Mouse (Mus musculus) embryonic fibroblast, embryonic 13.5 days (primary cell): ENCODE measurements around the gene Olfr1366. TPM values are rescaled to one million over a fixed set of nuclear protein-coding genes. Genes with fewer than 3 reads are reported as not detected.
"Not testable (repeated sequence)": the region's sequence is repeated elsewhere in the genome, so short reads cannot be mapped to it uniquely, and the experiment has no call there.

Experiments
- H3K27ac ChIP-seq: 2 replicates; pipeline ENCODE4 v1.5.1; 2012; ENCODE audit warnings: low read length, control low read depth, inconsistent platforms; ENCODE audit not compliant: insufficient read depth
- H3K4me1 ChIP-seq: 2 replicates; pipeline ENCODE4 v1.6.1; 2011; ENCODE audit warnings: low read length; ENCODE audit not compliant: control insufficient read depth, insufficient read depth
- H3K4me3 ChIP-seq: 2 replicates; pipeline ENCODE4 v1.5.1; 2011; ENCODE audit warnings: mild to moderate bottlenecking, control low read depth, low read length; ENCODE audit not compliant: insufficient read depth
- CTCF ChIP-seq: IDR thresholded peaks from 2 replicates; pipeline ENCODE4 v1.5.1; 2011; ENCODE audit warnings: mild to moderate bottlenecking, control low read depth, low read length, moderate library complexity, borderline replicate concordance; ENCODE audit not compliant: insufficient read depth
- POLR2A ChIP-seq: IDR thresholded peaks from 2 replicates; pipeline ENCODE4 v1.6.1; 2011; ENCODE audit warnings: low read depth, mild to moderate bottlenecking, control low read depth, low read length, moderate library complexity
- polyA plus RNA-seq: library from polyadenylated mRNA; stranded (reverse); fragments of >200 nt; gene quantifications from 2 replicates; pipeline ENCODE4 v1.2.4, GENCODE M21; 2011; ENCODE audit warnings: low read depth; ENCODE audit not compliant: missing spikeins, insufficient read length

The Olfr1366 gene
- polyA plus RNA-seq: not detected in 2 replicates

- no peaks in the 10 kb centered on the region for H3K4me1 ChIP-seq
- no peak within 1 kb of the TSS for H3K4me3 ChIP-seq
- no peak within 1 kb of the TSS for H3K27ac ChIP-seq
- no peak for TF ChIP-seq POLR2A
- TF ChIP-seq CTCF: no peak
Observed at GRCm38 (mm10) chr13:21542708-21543107, at the start of gene Olfr1366. Olfr1366 (minus strand) TSS chr13:21542808.

DNA sequence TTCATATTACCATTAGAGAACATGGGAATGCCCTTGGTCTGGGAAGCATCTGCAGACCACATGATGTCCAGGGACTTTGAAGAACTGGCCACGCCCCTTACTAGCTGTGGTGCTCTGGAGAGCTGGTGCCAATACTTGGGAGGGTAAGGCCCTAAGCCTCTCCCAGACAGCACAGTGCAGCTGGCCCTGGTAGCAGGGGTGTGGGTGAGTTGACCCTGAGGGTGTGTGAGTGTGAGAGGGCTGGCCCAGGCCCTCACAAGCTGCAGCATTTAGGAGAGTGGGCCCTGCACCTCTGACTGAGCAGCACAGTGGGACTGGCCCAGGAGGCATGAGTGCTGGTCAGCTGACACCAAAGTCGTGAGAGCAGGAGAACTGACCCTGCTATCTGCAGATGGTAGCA, 49.0 kb upstream of the Olfr1366 start:
- Histone ChIP-seq H3K4me1 (no peaks in the 10 kb centered on the region), H3K4me3 (no peak overlapping the region), H3K27ac (no peak overlapping the region)
- TF ChIP-seq CTCF (no peak), POLR2A (no peak)

- H3K27ac ChIP-seq: no peak within 1 kb of the TSS
- H3K4me3 ChIP-seq: no peak within 1 kb of the TSS
- TF ChIP-seq POLR2A (no peak), CTCF (no peak)
- H3K4me1 ChIP-seq: no peaks in the 10 kb centered on the region
Observed at GRCm38 (mm10) chr13:21581659-21582058, 39.1 kb upstream of the Olfr1366 start, which contains the start of gene Olfr1364. Olfr1364 (minus strand) TSS chr13:21581759.

DNA sequence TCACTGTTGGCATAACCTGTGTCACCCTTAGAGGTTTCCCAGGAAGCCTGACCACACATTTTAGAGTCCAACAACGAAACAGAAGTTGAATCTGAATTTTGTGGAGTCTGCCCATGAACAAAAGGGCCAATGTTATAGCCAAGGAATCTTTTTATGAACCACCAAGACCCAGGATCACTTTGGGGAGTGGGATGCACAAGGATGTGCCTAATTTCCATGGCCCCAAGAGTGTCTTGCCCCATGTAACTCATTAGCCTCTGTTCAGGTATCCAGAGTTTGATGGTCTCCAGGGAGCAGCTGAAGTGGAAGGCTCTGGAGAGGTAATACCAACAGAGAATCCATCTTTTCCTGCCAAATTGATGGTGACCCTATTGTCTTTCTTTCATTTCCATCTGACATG, 17.2 kb upstream of the Olfr1366 start, which contains the start of gene Olfr1535:
Gene Olfr1535, minus strand, starts transcription at position 101 of the 400 bp plus-strand sequence.
- no peak within 1 kb of the TSS for H3K4me3 ChIP-seq
- no peak within 1 kb of the TSS for H3K27ac ChIP-seq
- TF ChIP-seq POLR2A (no peak), CTCF (no peak)
- no peaks in the 10 kb centered on the region for H3K4me1 ChIP-seq

- TF ChIP-seq CTCF (no peak), POLR2A (no peak)
- H3K4me3 ChIP-seq: no peak overlapping the region
- H3K4me1 ChIP-seq: no peaks in the 10 kb centered on the region
- no peak overlapping the region for H3K27ac ChIP-seq
Observed at GRCm38 (mm10) chr13:21550416-21551110, 8.0 kb upstream of the Olfr1366 start.

GRCm38 (mm10) chr13:21549487-21549886, 6.9 kb upstream of the Olfr1366 start:
- H3K27ac ChIP-seq: no peak overlapping the region
- TF ChIP-seq POLR2A: no peak
- no peak for TF ChIP-seq CTCF
- no peak overlapping the region for H3K4me3 ChIP-seq
- no peaks in the 10 kb centered on the region for H3K4me1 ChIP-seq

DNA sequence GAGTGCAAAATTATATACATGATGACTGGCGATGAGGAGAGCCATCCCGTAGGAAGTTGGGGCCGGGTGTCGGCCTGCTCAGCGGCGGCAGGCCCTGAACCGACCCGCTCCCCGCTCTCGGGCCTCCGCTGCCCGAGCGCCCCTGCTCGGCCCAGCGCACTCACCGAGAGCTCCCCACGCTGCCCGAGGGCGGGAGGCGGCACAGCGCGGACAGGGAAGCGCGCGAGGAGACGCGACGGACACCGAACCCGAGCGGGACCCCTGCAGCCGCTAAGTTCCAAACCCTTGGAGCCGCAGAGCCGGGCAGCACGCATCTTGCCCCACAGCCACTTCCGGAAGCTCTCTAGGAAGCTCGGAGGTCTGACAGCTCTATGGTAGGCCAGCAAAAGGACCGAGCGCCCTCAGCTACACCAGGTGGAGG, 11.8 kb downstream of the Olfr1366 start, which contains the start of gene Zkscan8:
Gene Zkscan8, minus strand, starts transcription at position 340 of the 421 bp plus-strand sequence.
- no peak for TF ChIP-seq CTCF
- TF ChIP-seq POLR2A: peak; percentile 63; the same call in 1 of the 2 replicates
- Histone ChIP-seq H3K4me3 (peak within 1 kb of the TSS; percentile 79), H3K4me1 (no peaks in the 10 kb centered on the region), H3K27ac (peak within 1 kb of the TSS; percentile 74)

DNA sequence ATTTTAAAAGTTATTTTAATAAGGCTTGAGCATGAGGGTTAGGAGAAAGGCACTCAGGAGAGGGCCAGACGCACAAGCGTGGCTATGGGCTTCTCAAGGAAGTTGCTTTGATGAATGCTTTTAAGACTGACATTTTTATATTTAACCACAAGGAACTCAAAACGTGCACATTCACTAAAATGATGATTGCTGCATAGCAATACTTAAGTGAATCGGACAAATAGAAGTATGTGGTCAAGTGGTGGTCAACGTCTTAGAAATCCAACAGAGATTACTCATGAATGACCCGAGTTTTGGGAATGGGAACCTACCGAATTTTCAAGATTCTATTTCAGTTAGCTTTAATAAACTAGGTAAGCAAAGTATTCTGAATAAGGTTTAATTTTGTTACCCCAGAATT, 12.5 kb downstream of the Olfr1366 start:
- no peaks in the 10 kb centered on the region for H3K4me1 ChIP-seq
- TF ChIP-seq POLR2A (no peak), CTCF (no peak)
- no peak overlapping the region for H3K27ac ChIP-seq
- peak overlapping the region; percentile 43 for H3K4me3 ChIP-seq

DNA sequence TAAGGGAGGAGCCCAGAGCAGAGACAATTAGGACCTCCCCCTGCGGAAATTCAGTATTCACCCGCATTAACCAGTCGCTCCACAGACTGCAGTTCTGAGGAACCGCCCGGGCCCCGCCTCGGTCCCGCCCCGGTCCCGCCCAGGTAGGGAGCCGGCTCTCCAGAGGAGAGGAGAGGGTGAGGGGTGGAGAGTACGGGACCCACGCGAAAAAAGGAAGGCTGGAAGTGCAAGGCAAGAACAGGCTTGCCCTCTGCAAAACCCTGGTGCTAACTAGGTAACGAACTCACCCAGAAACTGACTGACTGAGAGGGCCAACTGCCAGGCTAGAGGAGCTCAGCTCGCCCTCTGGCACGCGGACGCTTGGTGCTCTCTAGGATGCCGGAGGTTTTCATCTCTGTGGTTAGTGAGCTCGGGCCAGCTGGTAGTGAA, 36.4 kb downstream of the Olfr1366 start:
- Histone ChIP-seq H3K4me3 (peak overlapping the region; percentile 77), H3K4me1 (no peaks in the 10 kb centered on the region; the same call in 1 of the 2 replicates), H3K27ac (peak overlapping the region; percentile 78)
- TF ChIP-seq CTCF (no peak), POLR2A (peak; percentile 87)

DNA sequence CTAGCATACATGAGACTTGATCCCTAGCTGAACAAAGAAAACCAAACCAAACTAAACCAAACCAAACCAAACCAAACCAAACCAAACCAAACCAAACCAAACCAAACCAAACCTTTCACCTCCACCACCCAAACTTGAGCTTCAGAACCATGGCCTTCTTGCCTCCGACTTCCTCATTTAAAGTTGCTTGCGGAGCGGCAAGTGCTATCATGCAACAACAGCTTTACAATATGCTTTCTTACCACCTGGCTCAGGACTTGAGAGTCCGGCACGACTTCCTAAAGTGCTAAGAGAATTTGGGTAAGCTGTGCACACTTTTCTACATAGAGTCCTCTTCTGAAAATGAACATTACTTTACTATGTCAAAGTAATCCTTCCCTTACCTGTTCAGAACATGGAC, 40.3 kb downstream of the Olfr1366 start:
- TF ChIP-seq POLR2A (no peak), CTCF (no peak)
- no peak overlapping the region for H3K4me3 ChIP-seq
- no peak overlapping the region for H3K27ac ChIP-seq
- H3K4me1 ChIP-seq: no peaks in the 10 kb centered on the region; the same call in 1 of the 2 replicates

- not testable (repeated sequence) for H3K27ac ChIP-seq, H3K4me1 ChIP-seq, H3K4me3 ChIP-seq
Observed at GRCm38 (mm10) chr13:21501182-21501581, 41.4 kb downstream of the Olfr1366 start, which contains the start of gene Gm11273. Gm11273 (minus strand) TSS chr13:21501418.
